Mouse (Mus musculus) adrenal gland, postnatal 10 days (tissue): ENCODE data around the gene Higd2a. TPM values are rescaled to one million over a fixed set of nuclear protein-coding genes. Genes with fewer than 3 reads are reported as not detected.

Source experiments
- DNase-seq: peaks from one replicate; pipeline ENCODE4 v3.0.0; 2021; ENCODE audit warnings: mixed read lengths
- long read RNA-seq, 2 experiments: library from polyadenylated mRNA; stranded (forward); transcript quantifications; one replicate each; pipeline ENCODE4 v2.0.0; 2021
- total RNA-seq, 2 experiments: library from RNA; stranded (reverse); gene quantifications; 2 replicates each; pipeline ENCODE4 v1.2.3; 2021

Higd2a gene
- total RNA-seq, result 100 to 1,000 TPM; 255 to 257 TPM
- long read RNA-seq, experiment 1, transcript Higd2a-201 (2 exons, 648 nt), result major isoform, 191 of 207 reads
- long read RNA-seq, experiment 1, partial matches to known transcripts, result 0 of 207 reads
- long read RNA-seq, experiment 1, other reads (novel, unspliced or antisense), result 16 of 207 reads
- long read RNA-seq, experiment 2, transcript Higd2a-201 (2 exons, 648 nt), result major isoform, 167 of 172 reads
- long read RNA-seq, experiment 2, partial matches to known transcripts, result 0 of 172 reads
- long read RNA-seq, experiment 2, other reads (novel, unspliced or antisense), result 5 of 172 reads

- DNase-seq, result peak; percentile 96
Observed at GRCm38 (mm10) chr13:54589996-54590951, at the start of gene Higd2a, which contains the start of gene Nop16. Higd2a (plus strand) TSS chr13:54590207. Nop16 (minus strand) TSS chr13:54590090.

- no peak for DNase-seq
Observed at GRCm38 (mm10) chr13:54548036-54548435, 42.0 kb upstream of the Higd2a start.

GRCm38 (mm10) chr13:54556176-54556575 is 33.8 kb upstream of the Higd2a start:
- no peak for DNase-seq

GRCm38 (mm10) chr13:54556796-54557195 is 33.2 kb upstream of the Higd2a start:
- peak; percentile 73 for DNase-seq

- no peak for DNase-seq
Observed at GRCm38 (mm10) chr13:54557652-54558051, 32.4 kb upstream of the Higd2a start.

GRCm38 (mm10) chr13:54559656-54560055 is 30.4 kb upstream of the Higd2a start:
- DNase-seq, result no peak

- no peak for DNase-seq
Observed at GRCm38 (mm10) chr13:54560608-54561007, 29.4 kb upstream of the Higd2a start.

- no peak for DNase-seq
Observed at GRCm38 (mm10) chr13:54562562-54562961, 27.4 kb upstream of the Higd2a start.

GRCm38 (mm10) chr13:54564232-54565200 is 25.5 kb upstream of the Higd2a start:
- no peak for DNase-seq

- DNase-seq, result peak; percentile 96
Observed at GRCm38 (mm10) chr13:54565201-54565581, 24.8 kb upstream of the Higd2a start, which contains the start of gene 4833439L19Rik. 4833439L19Rik (minus strand) TSS chr13:54565435.

- DNase-seq, result peak; percentile 57
Observed at GRCm38 (mm10) chr13:54565594-54566345, 24.2 kb upstream of the Higd2a start.

- no peak for DNase-seq
Observed at GRCm38 (mm10) chr13:54568380-54568779, 21.6 kb upstream of the Higd2a start.

- DNase-seq, result no peak
Observed at GRCm38 (mm10) chr13:54569282-54569681, 20.7 kb upstream of the Higd2a start.

- DNase-seq, result peak; percentile 53
Observed at GRCm38 (mm10) chr13:54570736-54571135, 19.3 kb upstream of the Higd2a start.

- DNase-seq, result peak; percentile 45
Observed at GRCm38 (mm10) chr13:54571637-54572036, 18.4 kb upstream of the Higd2a start.

- DNase-seq, result no peak
Observed at GRCm38 (mm10) chr13:54572621-54573020, 17.4 kb upstream of the Higd2a start.

- DNase-seq, result peak; percentile 86
Observed at GRCm38 (mm10) chr13:54574854-54575481, 15.0 kb upstream of the Higd2a start, which contains the start of gene Arl10. Arl10 (plus strand) TSS chr13:54575015.

- peak; percentile 42 for DNase-seq
Observed at GRCm38 (mm10) chr13:54575489-54575888, 14.5 kb upstream of the Higd2a start.

- no peak for DNase-seq
Observed at GRCm38 (mm10) chr13:54577652-54578507, 12.1 kb upstream of the Higd2a start.
